Mouse (Mus musculus) liver, embryonic 14.5 days (tissue): ENCODE data around the gene Spon1. TPM values are rescaled to one million over a fixed set of nuclear protein-coding genes. Genes with fewer than 3 reads are reported as not detected.

Experiments used
- ATAC-seq: fragments of 200-750 bp; cut with Nextera tagmentation; 2 replicates; pipeline ENCODE4 v1.8.0; 2017; ENCODE audit warnings: moderate number of reproducible peaks, mild to moderate bottlenecking, moderate library complexity; ENCODE audit not compliant: insufficient read depth
- DNase-seq, 3 experiments: peaks; one replicate each; pipeline ENCODE4 v3.0.0-alpha.2; 2012 to 2013; ENCODE audit warnings: low read depth in 3 of 3, low spot score in 3 of 3
- H3K27ac ChIP-seq: fragments of 300-500 bp; sonication (generic); 2 replicates; pipeline ENCODE4 v1.5.1; 2014; ENCODE audit warnings: moderate library complexity, mild to moderate bottlenecking, control low read depth, inconsistent platforms
- H3K27me3 ChIP-seq: fragments of 300-500 bp; sonication (generic); 2 replicates; pipeline ENCODE4 v1.6.1; 2014; ENCODE audit warnings: mild to moderate bottlenecking, low read length, moderate library complexity; ENCODE audit not compliant: control insufficient read depth, insufficient read depth
- H3K36me3 ChIP-seq: fragments of 300-500 bp; sonication (generic); replicated peaks from 2 replicates; pipeline ENCODE4 v1.6.1; 2014; ENCODE audit warnings: low read depth; ENCODE audit not compliant: control insufficient read depth, insufficient read depth
- H3K4me1 ChIP-seq, 2 experiments: fragments of 200-500 bp in 1 of 2; fragments of 300-500 bp in 1 of 2; sonication (generic) in 1 of 2; replicated peaks; 2 replicates each; pipeline ENCODE4 v1.6.1; 2012 to 2014; ENCODE audit warnings: antibody characterized with exemption in 1 of 2, inconsistent platforms in 1 of 2, low read length in 1 of 2; ENCODE audit not compliant: control insufficient read depth in 2 of 2, insufficient read depth in 2 of 2
- H3K4me2 ChIP-seq: fragments of 300-500 bp; sonication (generic); 2 replicates; pipeline ENCODE4 v1.6.1; 2014; ENCODE audit warnings: low read depth, mild to moderate bottlenecking, control low read depth, moderate library complexity
- H3K4me3 ChIP-seq, 2 experiments: fragments of 200-500 bp in 1 of 2; fragments of 300-500 bp in 1 of 2; sonication (generic) in 1 of 2; 2 replicates each; pipeline ENCODE4 v1.5.1; 2012 to 2014; ENCODE audit warnings: low read depth in 2 of 2, low read length in 2 of 2, mild to moderate bottlenecking in 2 of 2, control low read depth in 1 of 2, inconsistent platforms in 1 of 2, moderate library complexity in 1 of 2; ENCODE audit not compliant: insufficient read depth in 1 of 2
- H3K9ac ChIP-seq: fragments of 300-500 bp; sonication (generic); replicated peaks from 2 replicates; pipeline ENCODE4 v1.6.1; 2014; ENCODE audit warnings: mild to moderate bottlenecking, control low read depth, moderate library complexity
- H3K9me3 ChIP-seq: fragments of 300-500 bp; sonication (generic); 2 replicates; pipeline ENCODE4 v1.6.1; 2016; ENCODE audit warnings: low read length, mixed read lengths; ENCODE audit not compliant: control insufficient read depth
- CTCF ChIP-seq: IDR thresholded peaks from 2 replicates; pipeline ENCODE4 v1.5.1; 2016; ENCODE audit warnings: antibody characterized with exemption, low read depth, control low read depth
- EP300 ChIP-seq: IDR thresholded peaks from 2 replicates; pipeline ENCODE4 v1.6.1; 2016; ENCODE audit warnings: antibody characterized with exemption, low read depth
- WGBS: fragments of 180-500 bp; shearing (Covaris S2); extraction: QIAGEN DNeasy Blood & Tissue Kit; methylation state at CpG from one replicate; pipeline ENCODE4 v1.1.7; 2014; ENCODE audit not compliant: insufficient replicate concordance; 5-methylcytosine and 5-hydroxymethylcytosine counted together
- polyA plus RNA-seq, 2 experiments: library from polyadenylated mRNA; depleted of rRNA in 1 of 2; stranded (reverse) in 1 of 2; unstranded in 1 of 2; fragments of >200 nt; fragmentation: Nextera tagmentation in 1 of 2; extraction: Ambion mirVana in 1 of 2; gene quantifications; 2 replicates each; pipeline versions ENCODE4 v1.2.1 to v1.2.3; 2012 to 2014

Spon1 gene
- polyA plus RNA-seq, 2 experiments = 0.36 to 0.39 TPM

DNA sequence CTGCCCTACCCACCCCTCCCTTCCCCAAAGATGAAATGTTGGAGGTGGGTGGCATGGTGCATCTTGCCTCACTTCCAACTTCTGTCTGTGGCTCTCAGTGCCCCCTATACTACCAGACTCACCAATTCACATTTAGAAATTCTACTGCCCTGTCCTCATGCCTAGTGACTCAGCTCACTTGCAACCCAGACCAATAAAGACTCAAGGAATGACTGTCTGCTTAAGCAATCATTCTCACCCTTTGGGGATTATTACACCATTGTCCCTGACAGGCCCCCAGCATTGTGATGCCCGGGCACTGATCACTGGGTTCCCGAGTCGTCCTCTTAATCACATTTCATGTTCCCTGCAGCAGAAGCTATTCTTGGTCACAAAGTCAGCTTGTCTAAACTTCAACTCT is 57.2 kb downstream of the Spon1 start:
- Histone ChIP-seq H3K27me3 (no peaks in the 10 kb centered on the region), H3K27ac (no peak overlapping the region), H3K4me1 (peaks cover 3 to 18% of the 10 kb centered on the region in 2 experiments; a peak in 3 of 4 replicates), H3K4me3 (no peak overlapping the region), H3K4me2 (no peak overlapping the region), H3K9ac (no peak overlapping the region), H3K9me3 (no peaks in the 10 kb centered on the region), H3K36me3 (no peaks in the 10 kb centered on the region)
- ATAC-seq (no peak), DNase-seq (no peak)
- TF ChIP-seq CTCF (no peak), EP300 (no peak)
- 46% methylated on average over 3 of the region's 3 CpGs for WGBS

DNA sequence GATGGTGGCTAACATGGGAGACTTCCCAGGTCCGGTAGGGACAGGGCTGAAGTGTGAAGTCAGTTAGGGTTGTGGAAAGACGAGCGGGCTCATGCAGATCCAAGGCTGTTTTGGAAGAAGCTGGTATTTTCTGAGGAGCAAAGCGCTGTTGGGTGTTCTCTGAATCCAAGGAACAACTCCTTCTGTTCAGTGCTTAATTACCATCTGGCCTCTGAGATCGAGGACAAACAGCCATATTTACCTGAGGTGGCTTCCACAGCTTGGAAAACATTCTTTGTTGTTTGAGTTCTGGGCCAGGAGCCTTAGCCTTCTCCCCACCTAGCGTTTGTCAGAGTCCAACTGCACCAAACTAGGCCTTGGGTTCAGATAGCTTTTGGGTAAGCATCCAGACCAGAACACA is 58.9 kb downstream of the Spon1 start:
- no peaks in the 10 kb centered on the region for H3K36me3 ChIP-seq
- no peak for TF ChIP-seq EP300
- TF ChIP-seq CTCF = no peak
- H3K27me3 ChIP-seq = no peaks in the 10 kb centered on the region
- no peak overlapping the region for H3K4me2 ChIP-seq
- H3K9ac ChIP-seq = no peak overlapping the region
- no peaks in the 10 kb centered on the region for H3K9me3 ChIP-seq
- H3K4me1 ChIP-seq = peaks cover 3 to 12% of the 10 kb centered on the region in 2 experiments; a peak in 3 of 4 replicates
- H3K27ac ChIP-seq = no peak overlapping the region
- WGBS = 73% methylated on average over 6 of the region's 6 CpGs
- H3K4me3 ChIP-seq = no peak overlapping the region
- ATAC-seq = no peak
- DNase-seq = no peak

GRCm38 (mm10) chr7:113825498-113826205 is 59.9 kb downstream of the Spon1 start:
- no peak for ATAC-seq
- no peak for DNase-seq
- TF ChIP-seq EP300 (no peak), CTCF (no peak)
- no peaks in the 10 kb centered on the region for H3K27me3 ChIP-seq
- 45% methylated on average over 5 of the region's 5 CpGs for whole genome bisulfite sequencing
- no peaks in the 10 kb centered on the region for H3K9me3 ChIP-seq
- H3K9ac ChIP-seq = no peak overlapping the region
- no peak overlapping the region for H3K27ac ChIP-seq
- no peaks in the 10 kb centered on the region for H3K36me3 ChIP-seq
- H3K4me2 ChIP-seq = no peak overlapping the region
- H3K4me1 ChIP-seq = peaks cover 3 to 12% of the 10 kb centered on the region in 2 experiments; a peak in 3 of 4 replicates
- no peak overlapping the region for H3K4me3 ChIP-seq

- DNase-seq = no peak
- Histone ChIP-seq H3K27ac (no peak overlapping the region), H3K36me3 (no peaks in the 10 kb centered on the region), H3K4me3 (no peak overlapping the region), H3K9me3 (no peaks in the 10 kb centered on the region), H3K4me1 (peaks cover 3 to 12% of the 10 kb centered on the region in 2 experiments; a peak in 3 of 4 replicates), H3K9ac (no peak overlapping the region), H3K4me2 (no peak overlapping the region), H3K27me3 (no peaks in the 10 kb centered on the region)
- TF ChIP-seq EP300 = no peak
- ATAC-seq = peak; percentile 73; the same call in 1 of the 2 replicates
- 32% methylated on average over 1 of the region's 1 CpGs for WGBS
Observed at GRCm38 (mm10) chr7:113826510-113826909, 60.7 kb downstream of the Spon1 start.

- H3K9ac ChIP-seq = no peak overlapping the region
- no peak overlapping the region for H3K4me2 ChIP-seq
- peaks cover 3 to 12% of the 10 kb centered on the region in 2 experiments; a peak in 3 of 4 replicates for H3K4me1 ChIP-seq
- WGBS = 29% methylated on average over 2 of the region's 2 CpGs
- H3K27me3 ChIP-seq = no peaks in the 10 kb centered on the region
- ATAC-seq (no peak), DNase-seq (no peak)
- H3K9me3 ChIP-seq = no peaks in the 10 kb centered on the region
- H3K36me3 ChIP-seq = no peaks in the 10 kb centered on the region
- no peak overlapping the region for H3K27ac ChIP-seq
- no peak overlapping the region for H3K4me3 ChIP-seq
- TF ChIP-seq CTCF (no peak), EP300 (no peak)
Observed at GRCm38 (mm10) chr7:113828122-113828571, 62.3 kb downstream of the Spon1 start.
